Mouse (Mus musculus) limb, embryonic 11.5 days (tissue): ENCODE results near the gene Snip1. TPM values are rescaled to one million over a fixed set of nuclear protein-coding genes. Genes with fewer than 3 reads are reported as not detected.

ENCODE experiments used
- ATAC-seq: fragments of 200-750 bp; cut with Nextera tagmentation; 2 replicates; pipeline ENCODE4 v1.8.0; 2017; ENCODE audit warnings: low read depth; ENCODE audit not compliant: insufficient number of reproducible peaks, low FRiP score, low TSS enrichment
- DNase-seq: peaks from one replicate; pipeline ENCODE4 v3.0.0-alpha.2; 2015; ENCODE audit warnings: low spot score
- H3K27ac ChIP-seq: fragments of 300-500 bp; sonication (generic); replicated peaks from 2 replicates; pipeline ENCODE4 v1.5.1; 2014; ENCODE audit warnings: low read depth, mild to moderate bottlenecking, low read length
- H3K27me3 ChIP-seq: fragments of 300-500 bp; sonication (generic); 2 replicates; pipeline ENCODE4 v1.6.1; 2014; ENCODE audit warnings: mild to moderate bottlenecking, low read length, mixed read lengths; ENCODE audit not compliant: control insufficient read depth, insufficient read depth
- H3K36me3 ChIP-seq: fragments of 300-500 bp; sonication (generic); 2 replicates; pipeline ENCODE4 v1.6.1; 2014; ENCODE audit warnings: mild to moderate bottlenecking, low read length, moderate library complexity, mixed read lengths; ENCODE audit not compliant: control insufficient read depth, insufficient read depth
- H3K4me1 ChIP-seq: fragments of 300-500 bp; sonication (generic); 2 replicates; pipeline ENCODE4 v1.6.1; 2014; ENCODE audit warnings: low read length, mixed read lengths; ENCODE audit not compliant: control insufficient read depth, insufficient read depth
- H3K4me2 ChIP-seq: fragments of 300-500 bp; sonication (generic); 2 replicates; pipeline ENCODE4 v1.6.1; 2014; ENCODE audit warnings: low read depth, mild to moderate bottlenecking, moderate library complexity; ENCODE audit not compliant: severe bottlenecking
- H3K4me3 ChIP-seq: fragments of 300-500 bp; sonication (generic); 2 replicates; pipeline ENCODE4 v1.5.1; 2014; ENCODE audit warnings: low read depth, low read length
- H3K9ac ChIP-seq: fragments of 300-500 bp; sonication (generic); 2 replicates; pipeline ENCODE4 v1.6.1; 2014; ENCODE audit warnings: mild to moderate bottlenecking, low read length
- H3K9me3 ChIP-seq: fragments of 300-500 bp; sonication (generic); 2 replicates; pipeline ENCODE4 v1.6.1; 2016; ENCODE audit warnings: low read length; ENCODE audit not compliant: control insufficient read depth
- WGBS: fragments of 180-500 bp; shearing (Covaris S2); extraction: QIAGEN DNeasy Blood & Tissue Kit; methylation state at CpG from one replicate; pipeline ENCODE4 v1.1.7; 2014; 5-methylcytosine and 5-hydroxymethylcytosine counted together
- polyA plus RNA-seq: library from polyadenylated mRNA; unstranded; fragments of >200 nt; fragmentation: Nextera tagmentation; extraction: Ambion mirVana; gene quantifications from 2 replicates; pipeline ENCODE4 v1.2.1, GENCODE M21; 2014

The Snip1 gene
- polyA plus RNA-seq, 1 experiment from 2014 or later: 40.4 TPM

DNA sequence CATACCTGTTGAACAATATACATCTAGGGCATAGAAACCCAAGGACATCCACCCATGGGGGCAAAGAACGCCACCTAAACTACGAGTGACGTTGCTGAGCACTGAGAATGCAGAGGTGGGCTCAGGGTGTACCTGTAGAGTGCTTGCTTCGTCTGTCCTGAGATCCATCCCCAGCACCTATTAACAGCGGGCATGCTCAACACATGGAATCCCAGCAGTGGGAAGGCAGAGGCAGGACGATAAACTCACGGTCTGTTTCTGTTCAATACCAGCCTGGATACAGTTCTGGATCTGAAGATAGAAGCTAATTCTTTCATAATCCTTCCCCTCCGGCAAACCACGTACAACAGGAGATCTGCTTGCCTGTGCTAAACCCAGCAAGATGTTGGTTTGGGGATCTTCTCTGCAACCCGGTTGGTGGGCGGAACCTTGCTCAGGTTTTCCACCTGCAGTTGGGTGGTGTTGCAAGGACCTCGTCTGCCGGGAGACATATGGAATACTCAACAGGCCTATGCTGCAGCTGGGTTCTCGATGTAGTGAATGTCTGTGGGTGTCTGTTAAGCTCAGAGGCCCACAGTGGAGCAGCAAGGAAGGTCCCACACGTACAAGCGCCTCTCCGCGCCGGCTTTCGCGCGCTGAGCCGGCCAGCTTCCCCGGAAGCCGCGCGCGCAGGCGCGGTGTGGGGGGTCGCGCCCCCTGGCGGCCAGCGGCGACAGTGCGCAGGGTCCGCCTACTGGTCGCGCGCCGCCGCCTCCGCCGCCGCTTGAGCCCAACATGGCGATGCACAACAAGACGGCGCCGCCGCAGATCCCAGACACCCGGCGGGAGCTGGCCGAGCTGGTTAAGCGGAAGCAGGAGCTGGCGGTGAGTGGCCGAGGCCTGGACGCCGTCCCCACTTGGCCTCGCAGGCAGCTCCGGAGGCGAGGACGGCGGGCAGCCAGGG, 18.2 kb downstream of the Snip1 start, which contains the start of gene Meaf6:
Gene Meaf6 (plus strand): TSS at position 732 of the 943 bp plus-strand sequence.
- peaks cover 4% of the 10 kb centered on the region; the same call in 1 of the 2 replicates for H3K36me3 ChIP-seq
- H3K9me3 ChIP-seq: no peaks in the 10 kb centered on the region
- peak within 1 kb of the TSS; percentile 77 for H3K4me3 ChIP-seq
- H3K4me1 ChIP-seq: peaks cover 7% of the 10 kb centered on the region; the same call in 1 of the 2 replicates
- peak within 1 kb of the TSS; percentile 95 for H3K9ac ChIP-seq
- peak; percentile 82 for ATAC-seq
- H3K27me3 ChIP-seq: no peaks in the 10 kb centered on the region
- WGBS: 2% methylated on average over 63 of the region's 63 CpGs
- H3K4me2 ChIP-seq: peak within 1 kb of the TSS; percentile 83
- H3K27ac ChIP-seq: peak within 1 kb of the TSS; percentile 96
- DNase-seq: peak; percentile 92

DNA sequence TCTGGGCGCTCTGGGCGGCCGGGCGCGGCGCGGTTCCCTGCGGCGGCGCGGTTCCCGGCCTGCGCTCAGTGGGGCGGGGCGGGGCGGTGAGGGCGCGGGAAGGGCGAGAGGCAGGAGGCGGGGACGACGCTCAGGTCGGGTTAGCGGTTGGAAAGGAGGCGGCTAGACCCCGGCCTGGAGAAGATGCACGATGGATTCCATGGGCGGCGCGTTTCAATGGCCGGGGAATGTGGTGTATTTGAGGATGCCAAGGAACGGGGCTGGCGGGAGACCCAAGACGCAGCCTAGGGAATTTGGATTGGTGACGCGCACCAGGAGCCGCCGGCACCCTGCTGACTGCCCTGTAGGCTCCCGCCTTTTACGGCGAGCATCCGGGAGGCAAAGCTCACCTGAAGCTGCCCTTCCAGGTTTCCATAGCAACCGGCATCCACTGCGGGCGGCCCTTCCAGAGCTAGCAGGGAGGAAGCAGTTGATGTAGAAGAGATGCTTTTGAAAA, 18.9 kb downstream of the Snip1 start:
- Histone ChIP-seq H3K27me3 (no peaks in the 10 kb centered on the region), H3K36me3 (peaks cover 11% of the 10 kb centered on the region), H3K9me3 (no peaks in the 10 kb centered on the region), H3K9ac (peak overlapping the region; percentile 95), H3K4me3 (peak overlapping the region; percentile 77), H3K27ac (peak overlapping the region; percentile 96), H3K4me1 (peaks cover 7% of the 10 kb centered on the region; the same call in 1 of the 2 replicates), H3K4me2 (peak overlapping the region; percentile 83)
- under 1% methylated on average over 35 of the region's 45 CpGs for WGBS
- DNase-seq (no peak), ATAC-seq (peak; percentile 87)

DNA sequence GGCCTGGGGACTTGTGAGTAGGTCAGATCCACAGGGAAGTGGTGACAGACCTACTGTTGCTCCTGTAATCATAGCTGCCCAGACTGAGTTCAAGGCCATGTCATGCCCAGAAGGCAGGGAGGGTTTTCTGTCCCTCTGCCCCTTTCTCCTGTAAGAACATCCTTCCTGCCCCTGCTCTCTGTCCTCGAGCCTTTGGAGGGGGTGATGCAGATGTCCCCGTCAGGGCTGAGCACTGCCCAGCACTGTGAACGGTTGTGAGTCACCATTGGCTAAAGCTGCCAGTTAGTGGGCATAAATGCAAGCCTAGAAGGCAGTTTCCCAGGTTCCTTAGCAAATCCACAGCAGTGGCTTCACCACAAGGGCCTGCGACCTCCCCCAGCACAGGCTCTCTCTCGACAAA, 26.6 kb downstream of the Snip1 start:
- peaks cover 17% of the 10 kb centered on the region for H3K36me3 ChIP-seq
- DNase-seq: no peak
- no peaks in the 10 kb centered on the region for H3K9me3 ChIP-seq
- H3K4me2 ChIP-seq: no peak overlapping the region
- H3K27me3 ChIP-seq: no peaks in the 10 kb centered on the region
- no peak overlapping the region for H3K9ac ChIP-seq
- H3K4me1 ChIP-seq: no peaks in the 10 kb centered on the region
- ATAC-seq: no peak
- 90% methylated on average over 5 of the region's 5 CpGs for WGBS
- no peak overlapping the region for H3K4me3 ChIP-seq
- no peak overlapping the region for H3K27ac ChIP-seq

DNA sequence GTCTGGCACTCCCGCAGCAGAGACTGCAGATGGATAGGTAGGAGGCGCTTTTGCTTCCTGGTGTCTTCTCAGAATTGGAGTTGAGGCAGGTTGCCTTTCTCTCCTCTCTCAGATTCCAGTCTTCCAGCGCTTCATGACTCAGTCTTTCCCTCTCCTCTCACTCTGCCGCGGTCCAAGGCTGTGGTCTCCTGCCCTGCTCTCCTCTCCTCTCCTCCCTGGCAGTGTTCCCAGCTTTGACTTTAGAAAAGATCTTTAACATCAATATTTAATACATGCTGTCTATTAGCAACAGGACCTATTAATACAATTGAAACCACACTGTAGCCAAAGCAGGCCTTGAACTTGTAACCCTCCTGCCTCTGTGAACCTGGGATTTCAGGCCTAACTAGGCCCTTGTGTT, 29.6 kb downstream of the Snip1 start:
- DNase-seq: no peak
- no peak overlapping the region for H3K9ac ChIP-seq

DNA sequence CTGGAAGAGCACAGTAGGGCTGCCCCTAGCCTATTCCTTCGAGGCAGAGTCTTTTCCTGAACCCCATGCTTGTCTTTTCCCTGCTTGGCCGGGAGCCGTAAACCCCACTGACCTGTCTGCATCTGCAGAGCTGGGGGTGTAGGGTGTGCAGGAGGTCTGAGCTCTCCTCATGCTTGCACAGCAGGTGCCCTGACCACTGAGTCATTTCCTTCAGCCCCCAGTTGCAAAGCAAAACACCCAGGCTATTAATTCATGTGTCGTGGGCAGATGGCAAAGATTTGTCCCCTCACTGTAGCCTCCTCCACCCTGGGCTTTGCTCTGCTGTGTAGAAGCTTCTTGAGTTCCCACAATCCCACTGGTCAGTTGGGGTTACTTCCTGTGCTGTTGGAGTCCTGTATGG, 30.9 kb downstream of the Snip1 start:
- no peak for ATAC-seq
- DNase-seq: no peak
- Histone ChIP-seq H3K27ac (no peak overlapping the region), H3K27me3 (no peaks in the 10 kb centered on the region), H3K9me3 (no peaks in the 10 kb centered on the region), H3K4me3 (no peak overlapping the region), H3K36me3 (peaks cover 5% of the 10 kb centered on the region), H3K4me1 (no peaks in the 10 kb centered on the region), H3K9ac (no peak overlapping the region), H3K4me2 (no peak overlapping the region)
- WGBS: 91% methylated on average over 4 of the region's 4 CpGs

More for the DNA sequence above, 29.6 kb downstream of the Snip1 start:
- no peak overlapping the region for H3K4me3 ChIP-seq
- H3K27me3 ChIP-seq: no peaks in the 10 kb centered on the region
- H3K4me1 ChIP-seq: no peaks in the 10 kb centered on the region
- no peaks in the 10 kb centered on the region for H3K9me3 ChIP-seq
- no peak overlapping the region for H3K27ac ChIP-seq
- peaks cover 7% of the 10 kb centered on the region for H3K36me3 ChIP-seq
- no peak overlapping the region for H3K4me2 ChIP-seq
- ATAC-seq: no peak
- WGBS: 94% methylated on average over 5 of the region's 5 CpGs

DNA sequence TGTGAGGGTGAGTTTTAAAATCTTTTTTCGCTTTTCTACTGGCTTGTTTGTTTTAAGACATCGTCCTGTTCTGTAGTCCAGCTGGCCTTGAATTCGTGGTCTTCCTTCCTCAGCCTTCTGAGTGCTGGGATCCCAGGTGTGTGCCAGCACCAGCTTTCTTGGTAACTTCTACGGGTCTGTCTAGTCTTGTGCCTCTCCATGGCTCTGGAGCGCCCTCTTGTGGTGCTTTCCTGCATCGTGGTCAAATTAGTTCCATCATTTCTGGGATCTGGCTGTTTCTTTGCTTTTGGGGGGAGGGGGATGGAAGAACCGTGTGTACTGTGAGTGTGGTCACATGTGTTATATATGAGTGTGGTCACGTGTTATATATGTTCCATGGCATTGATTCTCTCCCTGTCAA, 33.0 kb downstream of the Snip1 start:
- H3K9ac ChIP-seq: no peak overlapping the region
- no peak overlapping the region for H3K4me3 ChIP-seq
- H3K27ac ChIP-seq: no peak overlapping the region
- no peaks in the 10 kb centered on the region for H3K9me3 ChIP-seq
- ATAC-seq (0 out of 2 replicates have a peak, but pooled peaks have one; percentile 57), DNase-seq (peak; percentile 95)
- WGBS: 11% methylated on average over 8 of the region's 8 CpGs
- no peak overlapping the region for H3K4me2 ChIP-seq
- no peaks in the 10 kb centered on the region for H3K27me3 ChIP-seq
- H3K36me3 ChIP-seq: peaks cover 2% of the 10 kb centered on the region; the same call in 1 of the 2 replicates
- no peaks in the 10 kb centered on the region for H3K4me1 ChIP-seq

DNA sequence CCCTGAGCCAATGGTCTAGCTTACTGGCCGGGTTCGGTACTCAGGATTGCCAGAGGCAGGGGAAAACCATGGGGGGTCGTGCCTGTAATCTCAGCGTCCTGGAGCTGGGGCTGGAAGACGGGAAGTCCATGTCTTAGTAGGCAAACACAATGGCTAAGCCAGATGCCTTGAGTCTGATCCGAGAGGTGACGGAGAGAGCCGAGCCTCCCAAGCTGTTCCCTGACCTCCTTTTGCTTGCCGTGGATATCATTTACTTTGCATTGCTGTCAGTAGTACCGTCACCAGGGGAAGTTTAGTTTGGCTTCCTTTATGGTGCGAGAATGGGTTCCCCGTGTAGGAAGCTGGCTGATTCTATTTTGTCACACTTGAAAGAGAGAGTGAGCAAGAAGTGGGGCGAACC, 34.9 kb downstream of the Snip1 start:
- no peak overlapping the region for H3K9ac ChIP-seq
- H3K27ac ChIP-seq: no peak overlapping the region
- WGBS: 67% methylated on average over 13 of the region's 13 CpGs
- H3K27me3 ChIP-seq: no peaks in the 10 kb centered on the region
- H3K4me1 ChIP-seq: no peaks in the 10 kb centered on the region
- H3K9me3 ChIP-seq: no peaks in the 10 kb centered on the region
- no peak for DNase-seq
- no peak overlapping the region for H3K4me3 ChIP-seq
- no peak overlapping the region for H3K4me2 ChIP-seq
- H3K36me3 ChIP-seq: peaks cover 5% of the 10 kb centered on the region; the same call in 1 of the 2 replicates
- no peak for ATAC-seq

DNA sequence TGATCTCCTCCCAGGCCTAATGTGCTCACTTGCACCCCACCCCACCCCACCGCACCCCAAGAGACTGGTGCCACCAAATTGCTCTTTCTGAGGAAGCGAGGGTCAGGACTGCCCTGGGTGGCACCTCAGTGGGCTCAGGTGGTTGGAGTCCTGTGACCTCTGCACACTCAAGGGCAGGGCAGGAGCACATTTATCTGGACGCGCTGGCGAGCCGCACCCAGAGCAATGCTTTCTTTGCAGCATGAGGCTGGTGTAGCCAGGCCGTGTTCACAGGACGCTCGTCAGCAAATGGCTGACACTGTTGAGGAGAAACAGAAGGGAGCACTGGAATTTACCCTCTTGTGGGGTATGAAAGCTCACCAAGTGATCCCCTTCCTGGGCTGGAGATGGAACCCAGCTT, 38.9 kb downstream of the Snip1 start:
- Histone ChIP-seq H3K27me3 (no peaks in the 10 kb centered on the region), H3K36me3 (peaks cover 7% of the 10 kb centered on the region), H3K4me1 (no peaks in the 10 kb centered on the region), H3K4me2 (no peak overlapping the region), H3K9ac (no peak overlapping the region), H3K27ac (no peak overlapping the region), H3K9me3 (no peaks in the 10 kb centered on the region), H3K4me3 (no peak overlapping the region)
- no peak for ATAC-seq
- no peak for DNase-seq
- WGBS: 88% methylated on average over 9 of the region's 9 CpGs
